Mouse (Mus musculus) ES-Bruce4 (cell line): ENCODE results near the gene Morn3.

Experiments
- CTCF ChIP-seq: IDR thresholded peaks from one replicate; pipeline ENCODE4 v1.8.1; 2011; ENCODE audit warnings: low read depth, low read length
- EP300 ChIP-seq: IDR thresholded peaks from 2 replicates; pipeline ENCODE4 v1.6.1; 2011; ENCODE audit warnings: low read depth, low read length; ENCODE audit not compliant: insufficient read depth
- POLR2A ChIP-seq: IDR thresholded peaks from one replicate; pipeline ENCODE4 v1.8.1; 2011; ENCODE audit warnings: low read length; ENCODE audit not compliant: insufficient read depth

GRCm38 (mm10) chr5:122994303-122994846 lies 52.4 kb downstream of the Morn3 start:
- TF ChIP-seq EP300 (no peak), CTCF (no peak), POLR2A (no peak)
